24 mouse cellular contexts compared by ENCODE assay signal in genomic region chr5:111398471-111398870, GRCm38 (mm10). TPM values are rescaled to one million over a fixed set of nuclear protein-coding genes. Genes with fewer than 3 reads are reported as not detected.
A peak's percentile ranks its signal among the peaks of the same experiment; 100 is the strongest.
DNase-seq lines count a peak whose midpoint lies in the region; ATAC-seq lines count a peak whose summit lies in the region.
"Had no signal": no experiment of that assay in that cellular context is flagged by ENCODE, and none has a peak within 500 bp of the region (broad histone marks: within the 10 kb centered on the region; RNA-seq: fewer than 3 reads in every experiment).

No protein-coding gene starts in this region.

- H3K36me3 ChIP-seq in embryonic facial prominence, embryonic 10.5 days (replicated peaks), result no peaks in the 10 kb centered on the region
- no peaks in the 10 kb centered on the region for H3K36me3 ChIP-seq in limb, embryonic 15.5 days
- no peaks in the 10 kb centered on the region for H3K36me3 ChIP-seq in liver, embryonic 12.5 days
- H3K36me3 ChIP-seq: G1E; neural tube, embryonic 13.5 days; stomach, embryonic 15.5 days had no signal

- H3K4me1 ChIP-seq in embryonic facial prominence, embryonic 10.5 days, result peaks cover 87% of the 10 kb centered on the region
- H3K4me1 ChIP-seq in limb, embryonic 15.5 days, result peaks cover 86% of the 10 kb centered on the region
- H3K4me1 ChIP-seq in liver, embryonic 12.5 days, result peaks cover 11% of the 10 kb centered on the region

- H3K9ac ChIP-seq in limb, embryonic 15.5 days, result no peak overlapping the region
- no peak overlapping the region for H3K9ac ChIP-seq in liver, embryonic 12.5 days
- H3K9ac ChIP-seq: liver, embryonic 14.5 days; lung, embryonic 14.5 days; neural tube, embryonic 13.5 days; stomach, embryonic 15.5 days had no signal

- H3K27me3 ChIP-seq in embryonic facial prominence, embryonic 10.5 days (replicated peaks; ENCODE audit: low read depth, poor library complexity, severe bottlenecking), result peaks cover 26% of the 10 kb centered on the region
- no peaks in the 10 kb centered on the region for H3K27me3 ChIP-seq in limb, embryonic 15.5 days
- peaks cover 60% of the 10 kb centered on the region for H3K27me3 ChIP-seq in liver, embryonic 12.5 days (replicated peaks)
- H3K27me3 ChIP-seq: stomach, embryonic 15.5 days had no signal

- no peak overlapping the region for H3K4me2 ChIP-seq in limb, embryonic 15.5 days
- no peak overlapping the region for H3K4me2 ChIP-seq in liver, embryonic 12.5 days
- H3K4me2 ChIP-seq: heart, embryonic 11.5 days; lung, embryonic 14.5 days; neural tube, embryonic 13.5 days; stomach, embryonic 15.5 days had no signal

- ATAC-seq in limb, embryonic 15.5 days (ENCODE audit: insufficient number of reproducible peaks, low FRiP score, low TSS enrichment, low read depth), result no peak
- ATAC-seq in liver, embryonic 12.5 days, result no peak
- ATAC-seq: midbrain, embryonic 16.5 days had no signal

- peak overlapping the region; percentile 14 for H3K27ac ChIP-seq in embryonic facial prominence, embryonic 10.5 days (replicated peaks)
- peak overlapping the region; percentile 47 for H3K27ac ChIP-seq in limb, embryonic 15.5 days
- no peak overlapping the region for H3K27ac ChIP-seq in liver, embryonic 12.5 days
- H3K27ac ChIP-seq: kidney, postnatal 0 days; liver, embryonic 14.5 days; neural tube, embryonic 13.5 days; stomach, embryonic 15.5 days had no signal

- 27% methylated on average over 4 of the region's 4 CpGs for WGBS in embryonic facial prominence, embryonic 10.5 days
- 57% methylated on average over 4 of the region's 4 CpGs for WGBS in limb, embryonic 15.5 days
- 48% methylated on average over 4 of the region's 4 CpGs for WGBS in liver, embryonic 12.5 days (ENCODE audit: insufficient replicate concordance)

- peak; percentile 90 for DNase-seq in heart, adult 11 months
- DNase-seq in heart, adult 8-10 months (ENCODE audit: low spot score), result no peak
- peak; percentile 52 for DNase-seq in retina, postnatal 1 day
- DNase-seq in retina, embryonic 14.5 days (ENCODE audit: low spot score), result no peak
- no peak for DNase-seq in embryonic facial prominence, embryonic 10.5 days (ENCODE audit: low spot score)
- DNase-seq in left cerebral cortex, adult 18-20 months (ENCODE audit: low spot score in 2 of 2), result no peak
- DNase-seq: adrenal gland, postnatal 14 days; B cell, adult 2 months; cerebellum, adult 8-10 months; kidney, adult 11 months; layer of hippocampus, adult 9-11 months; lung, embryonic 14.5 days; right cerebral cortex, adult 18-20 months had no signal

- H3K4me3 ChIP-seq in embryonic facial prominence, embryonic 10.5 days, result no peak overlapping the region
- no peak overlapping the region for H3K4me3 ChIP-seq in limb, embryonic 15.5 days
- no peak overlapping the region for H3K4me3 ChIP-seq in liver, embryonic 12.5 days
- H3K4me3 ChIP-seq: myocyte; neural tube, embryonic 13.5 days; stomach, embryonic 15.5 days had no signal

- no peaks in the 10 kb centered on the region for H3K9me3 ChIP-seq in embryonic facial prominence, embryonic 10.5 days
- no peaks in the 10 kb centered on the region for H3K9me3 ChIP-seq in limb, embryonic 15.5 days
- no peaks in the 10 kb centered on the region for H3K9me3 ChIP-seq in liver, embryonic 12.5 days (replicated peaks)
- H3K9me3 ChIP-seq: neural tube, embryonic 13.5 days; stomach, embryonic 15.5 days had no signal

RNA-seq across cellular contexts. Expression of gene Mn1, which starts 18.7 kb away (rescaled TPM):
- 10 to 100 TPM; 13.9 to 21.6 (median 19.8) TPM for total RNA-seq in heart, adult 8-10 months (2022)
- 44.3 and 49.5 TPM in 2 replicates for polyA plus RNA-seq in embryonic facial prominence, embryonic 10.5 days (2016; fragmentation: Nextera tagmentation; extraction: Ambion mirVana)
- 14.7 and 16.9 TPM in 2 replicates for polyA plus RNA-seq in limb, embryonic 15.5 days (2015; fragmentation: Nextera tagmentation; extraction: Ambion mirVana)
- 2.4 and 3.1 TPM in 2 replicates for polyA plus RNA-seq in liver, embryonic 12.5 days (2016; fragmentation: Nextera tagmentation; extraction: Ambion mirVana)
- total RNA-seq in left cerebral cortex, adult 18-20 months (2021), result 10 to 100 TPM; 65.8 to 70.9 TPM
- total RNA-seq: CH12.LX had no signal
- polyA plus RNA-seq: G1E had no signal

Comparison
In these comparisons a context has a peak if more than half of its experiments do, and no peak if none do; other contexts are left out.
1. DNase-seq: peak in heart, adult 11 months (single experiment) and retina, postnatal 1 day (single experiment); none in heart, adult 8-10 months (single experiment), retina, embryonic 14.5 days (single experiment), embryonic facial prominence, embryonic 10.5 days (single experiment) and left cerebral cortex, adult 18-20 months (0 of 2).